Mouse (Mus musculus) megakaryocyte progenitor cell, adult 5-6 weeks (primary cell): ENCODE data around the gene Myo1b. TPM values are rescaled to one million over a fixed set of nuclear protein-coding genes. Genes with fewer than 3 reads are reported as not detected.

Experiments used
- ATAC-seq: replicated peaks from 2 replicates; pipeline ENCODE4 v1.8.0; 2016; ENCODE audit warnings: mild to moderate bottlenecking, moderate TSS enrichment, inconsistent platforms; ENCODE audit not compliant: poor library complexity
- total RNA-seq, 2 experiments: library from RNA; stranded (forward) in 1 of 2; stranded (reverse) in 1 of 2; fragments of 157-497, 149-512 nt in 1 of 2; fragments of 200-1000 nt in 1 of 2; gene quantifications; 2 replicates each; pipeline versions ENCODE4 v1.2.3 to v1.2.4; 2015 to 2017

Myo1b gene
- total RNA-seq, 2 experiments from 2014 or later: 3.3 to 5.8 TPM

GRCm38 (mm10) chr1:51804296-51805039, 111.4 kb downstream of the Myo1b start:
- ATAC-seq: no peak

- no peak for ATAC-seq
These were observed 117.8 kb downstream of the Myo1b start for GRCm38 (mm10) chr1:51798011-51798471.

GRCm38 (mm10) chr1:51795586-51796309, 120.1 kb downstream of the Myo1b start:
- ATAC-seq: no peak

- peak; percentile 95 for ATAC-seq
These were observed 126.6 kb downstream of the Myo1b start for GRCm38 (mm10) chr1:51789269-51789668.

- no peak for ATAC-seq
These were observed 133.8 kb downstream of the Myo1b start for GRCm38 (mm10) chr1:51782091-51782490.

GRCm38 (mm10) chr1:51780357-51780756, 135.5 kb downstream of the Myo1b start:
- ATAC-seq: no peak

GRCm38 (mm10) chr1:51778241-51778640, 137.6 kb downstream of the Myo1b start:
- no peak for ATAC-seq

GRCm38 (mm10) chr1:51770504-51770871, 145.4 kb downstream of the Myo1b start:
- ATAC-seq: no peak

GRCm38 (mm10) chr1:51769815-51770503, 145.9 kb downstream of the Myo1b start:
- ATAC-seq: no peak

GRCm38 (mm10) chr1:51766271-51766670, 149.6 kb downstream of the Myo1b start:
- no peak for ATAC-seq

GRCm38 (mm10) chr1:51765156-51765555, 150.7 kb downstream of the Myo1b start:
- ATAC-seq: no peak

- ATAC-seq: no peak
These were observed 156.2 kb downstream of the Myo1b start for GRCm38 (mm10) chr1:51759657-51760056.

- ATAC-seq: no peak
These were observed 157.4 kb downstream of the Myo1b start for GRCm38 (mm10) chr1:51758326-51759109.

- no peak for ATAC-seq
These were observed 162.2 kb downstream of the Myo1b start for GRCm38 (mm10) chr1:51753621-51754020.

GRCm38 (mm10) chr1:51751006-51751405, 164.9 kb downstream of the Myo1b start:
- no peak for ATAC-seq

- no peak for ATAC-seq
These were observed 167.6 kb downstream of the Myo1b start for GRCm38 (mm10) chr1:51748306-51748705.

GRCm38 (mm10) chr1:51747494-51747893, 168.4 kb downstream of the Myo1b start:
- peak; percentile 72 for ATAC-seq

GRCm38 (mm10) chr1:51746711-51747240, 169.1 kb downstream of the Myo1b start:
- no peak for ATAC-seq

GRCm38 (mm10) chr1:51743756-51744425, 172.0 kb downstream of the Myo1b start:
- ATAC-seq: no peak

- no peak for ATAC-seq
These were observed 173.3 kb downstream of the Myo1b start for GRCm38 (mm10) chr1:51742586-51742985.
